Mouse (Mus musculus) heart, embryonic 16.5 days (tissue): Measurements from ENCODE around the gene Papss2. TPM values are rescaled to one million over a fixed set of nuclear protein-coding genes. Genes with fewer than 3 reads are reported as not detected.
"Not testable (repeated sequence)": the region's sequence is repeated elsewhere in the genome, so short reads cannot be mapped to it uniquely, and the experiment has no call there.

ENCODE experiments used
- ATAC-seq: fragments of 200-750 bp; cut with Nextera tagmentation; replicated peaks from 2 replicates; pipeline ENCODE4 v1.8.0; 2017; ENCODE audit warnings: moderate number of reproducible peaks; ENCODE audit not compliant: insufficient read depth, low FRiP score; ENCODE audit errors: extremely low read depth
- H3K27ac ChIP-seq: fragments of 300-500 bp; sonication (generic); 2 replicates; pipeline ENCODE4 v1.5.1; 2014; ENCODE audit warnings: mild to moderate bottlenecking, low read length, control low read depth, moderate library complexity
- H3K27me3 ChIP-seq: fragments of 300-500 bp; sonication (generic); 2 replicates; pipeline ENCODE4 v1.6.1; 2014; ENCODE audit warnings: low read length, mixed read lengths; ENCODE audit not compliant: control insufficient read depth, insufficient read depth
- H3K36me3 ChIP-seq: fragments of 300-500 bp; sonication (generic); 2 replicates; pipeline ENCODE4 v1.6.1; 2014; ENCODE audit not compliant: control insufficient read depth, insufficient read depth
- H3K4me1 ChIP-seq: fragments of 300-500 bp; sonication (generic); 2 replicates; pipeline ENCODE4 v1.6.1; 2014; ENCODE audit warnings: low read length, mixed read lengths; ENCODE audit not compliant: control insufficient read depth, insufficient read depth
- H3K4me2 ChIP-seq: fragments of 300-500 bp; sonication (generic); 2 replicates; pipeline ENCODE4 v1.6.1; 2014; ENCODE audit warnings: low read depth, mild to moderate bottlenecking, control low read depth, low read length
- H3K4me3 ChIP-seq: fragments of 300-500 bp; sonication (generic); 2 replicates; pipeline ENCODE4 v1.5.1; 2014; ENCODE audit warnings: mild to moderate bottlenecking, control low read depth, low read length
- H3K9ac ChIP-seq: fragments of 300-500 bp; sonication (generic); 2 replicates; pipeline ENCODE4 v1.6.1; 2014; ENCODE audit warnings: low read length, control low read depth
- H3K9me3 ChIP-seq: fragments of 300-500 bp; sonication (generic); replicated peaks from 2 replicates; pipeline ENCODE4 v1.6.1; 2016; ENCODE audit warnings: low read length; ENCODE audit not compliant: control insufficient read depth
- WGBS: fragments of 180-500 bp; shearing (Covaris S2); extraction: QIAGEN DNeasy Blood & Tissue Kit; methylation state at CpG from one replicate; pipeline ENCODE4 v1.1.7; 2014; 5-methylcytosine and 5-hydroxymethylcytosine counted together
- polyA plus RNA-seq: library from polyadenylated mRNA; unstranded; fragments of >200 nt; fragmentation: Nextera tagmentation; extraction: Ambion mirVana; gene quantifications from 2 replicates; pipeline ENCODE4 v1.2.1, GENCODE M21; 2015

Papss2 gene
- polyA plus RNA-seq, 1 experiment from 2014 or later = 5.8 TPM

- 64% methylated on average over 5 of the region's 5 CpGs for WGBS
- H3K4me3 ChIP-seq = no peak overlapping the region
These were observed 63.8 kb downstream of the Papss2 start for GRCm38 (mm10) chr19:32659346-32659745.

GRCm38 (mm10) chr19:32662936-32663335 is 67.3 kb downstream of the Papss2 start:
- no peak overlapping the region for H3K27ac ChIP-seq
- ATAC-seq = no peak
- WGBS = 90% methylated on average over 6 of the region's 6 CpGs

More at GRCm38 (mm10) chr19:32659346-32659745, 63.8 kb downstream of the Papss2 start:
- Histone ChIP-seq H3K4me2 (no peak overlapping the region), H3K36me3 (peaks cover 8% of the 10 kb centered on the region; the same call in 1 of the 2 replicates), H3K9me3 (no peaks in the 10 kb centered on the region), H3K27me3 (no peaks in the 10 kb centered on the region), H3K4me1 (no peaks in the 10 kb centered on the region), H3K27ac (no peak overlapping the region), H3K9ac (no peak overlapping the region)
- no peak for ATAC-seq

GRCm38 (mm10) chr19:32665243-32665642 is 69.7 kb downstream of the Papss2 start:
- 66% methylated on average over 8 of the region's 8 CpGs for WGBS
- Histone ChIP-seq H3K27ac (no peak overlapping the region), H3K9me3 (no peaks in the 10 kb centered on the region), H3K4me2 (no peak overlapping the region), H3K27me3 (no peaks in the 10 kb centered on the region), H3K4me1 (no peaks in the 10 kb centered on the region), H3K36me3 (peaks cover 8% of the 10 kb centered on the region; the same call in 1 of the 2 replicates), H3K4me3 (no peak overlapping the region), H3K9ac (no peak overlapping the region)
- ATAC-seq = no peak

More at GRCm38 (mm10) chr19:32662936-32663335, 67.3 kb downstream of the Papss2 start:
- Histone ChIP-seq H3K4me3 (no peak overlapping the region), H3K36me3 (peaks cover 8% of the 10 kb centered on the region; the same call in 1 of the 2 replicates), H3K9me3 (no peaks in the 10 kb centered on the region), H3K4me1 (no peaks in the 10 kb centered on the region), H3K27me3 (no peaks in the 10 kb centered on the region), H3K9ac (no peak overlapping the region), H3K4me2 (no peak overlapping the region)

GRCm38 (mm10) chr19:32667830-32668229 is 72.2 kb downstream of the Papss2 start:
- not testable (repeated sequence) for ATAC-seq

GRCm38 (mm10) chr19:32675766-32676165 is 80.2 kb downstream of the Papss2 start:
- 84% methylated on average over 3 of the region's 3 CpGs for WGBS
- Histone ChIP-seq H3K4me2 (no peak overlapping the region), H3K36me3 (peaks cover 15% of the 10 kb centered on the region), H3K9ac (no peak overlapping the region), H3K9me3 (no peaks in the 10 kb centered on the region), H3K27me3 (no peaks in the 10 kb centered on the region), H3K4me1 (no peaks in the 10 kb centered on the region), H3K4me3 (no peak overlapping the region), H3K27ac (no peak overlapping the region)
- ATAC-seq = no peak

More at GRCm38 (mm10) chr19:32667830-32668229, 72.2 kb downstream of the Papss2 start:
- 86% methylated on average over 1 of the region's 1 CpGs for WGBS
- H3K9me3 ChIP-seq, H3K27me3 ChIP-seq, H3K4me1 ChIP-seq, H3K36me3 ChIP-seq, H3K27ac ChIP-seq, H3K4me2 ChIP-seq, H3K4me3 ChIP-seq, H3K9ac ChIP-seq: not testable (repeated sequence)

GRCm38 (mm10) chr19:32680894-32681293 is 85.3 kb downstream of the Papss2 start:
- Histone ChIP-seq H3K4me3 (no peak overlapping the region), H3K27ac (no peak overlapping the region), H3K9me3 (no peaks in the 10 kb centered on the region), H3K4me1 (no peaks in the 10 kb centered on the region), H3K4me2 (no peak overlapping the region), H3K36me3 (peaks cover 19% of the 10 kb centered on the region), H3K9ac (no peak overlapping the region), H3K27me3 (no peaks in the 10 kb centered on the region)
- no peak for ATAC-seq
- WGBS = 79% methylated on average over 2 of the region's 2 CpGs

- Histone ChIP-seq H3K9ac (no peak overlapping the region), H3K27me3 (no peaks in the 10 kb centered on the region), H3K4me2 (no peak overlapping the region), H3K4me1 (no peaks in the 10 kb centered on the region), H3K36me3 (peaks cover 20% of the 10 kb centered on the region), H3K4me3 (no peak overlapping the region), H3K9me3 (no peaks in the 10 kb centered on the region), H3K27ac (no peak overlapping the region)
- no peak for ATAC-seq
- WGBS = 88% methylated on average over 5 of the region's 5 CpGs
These were observed 87.5 kb downstream of the Papss2 start for GRCm38 (mm10) chr19:32683081-32683480.

- H3K27ac ChIP-seq = no peak overlapping the region
- no peaks in the 10 kb centered on the region for H3K27me3 ChIP-seq
- 82% methylated on average over 5 of the region's 5 CpGs for WGBS
- no peak overlapping the region for H3K4me2 ChIP-seq
- no peaks in the 10 kb centered on the region for H3K9me3 ChIP-seq
- no peaks in the 10 kb centered on the region for H3K4me1 ChIP-seq
- ATAC-seq = no peak
- H3K36me3 ChIP-seq = peaks cover 27% of the 10 kb centered on the region
- no peak overlapping the region for H3K9ac ChIP-seq
- H3K4me3 ChIP-seq = no peak overlapping the region
These were observed 92.1 kb downstream of the Papss2 start for GRCm38 (mm10) chr19:32687721-32688120.

- not testable (repeated sequence) for H3K4me3 ChIP-seq, H3K4me1 ChIP-seq, H3K4me2 ChIP-seq, H3K9me3 ChIP-seq, H3K9ac ChIP-seq, ATAC-seq, H3K27ac ChIP-seq, H3K27me3 ChIP-seq
- WGBS = 70% methylated on average over 3 of the region's 3 CpGs
- peaks cover 31% of the 10 kb centered on the region for H3K36me3 ChIP-seq
These were observed 92.6 kb downstream of the Papss2 start for GRCm38 (mm10) chr19:32688227-32688626.
